Mouse (Mus musculus): Measurements from ENCODE around the gene Rab35. TPM values are rescaled to one million over a fixed set of nuclear protein-coding genes. Genes with fewer than 3 reads are reported as not detected.

Gene Rab35
- polyA plus RNA-seq, 1 experiment from 2014 or later: 19.9 TPM

DNA sequence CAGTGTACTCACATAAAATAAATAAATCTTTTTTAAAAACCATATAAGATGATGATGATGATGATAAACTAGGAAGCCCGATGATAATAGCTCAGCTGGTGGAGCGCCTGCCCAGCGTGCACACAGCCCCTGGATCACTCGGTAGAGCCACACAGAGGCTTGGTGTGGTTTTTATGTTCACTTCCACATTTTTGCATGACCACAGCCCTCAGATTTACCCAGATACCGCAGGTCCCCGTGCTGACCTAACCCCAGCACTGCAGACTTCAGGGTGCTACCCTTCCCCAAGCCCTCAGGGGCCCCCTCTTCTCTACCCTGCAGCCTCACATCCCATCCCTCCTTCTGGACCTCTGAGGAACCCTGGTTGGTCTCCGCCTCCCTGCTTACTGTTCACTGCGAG, 3.6 kb upstream of the Rab35 start:
- peaks cover 4% of the 10 kb centered on the region; the same call in 1 of the 2 replicates for H3K4me1 ChIP-seq (ENCODE audit: insufficient read depth)
- no peak overlapping the region for H3K27ac ChIP-seq (ENCODE audit: low read depth)
- no peak for TF ChIP-seq CTCF (IDR thresholded peaks at IDR 0.05; ENCODE audit: low read depth)
- peaks cover 6% of the 10 kb centered on the region; the same call in 1 of the 2 replicates for H3K36me3 ChIP-seq (ENCODE audit: insufficient read depth)
- no peaks in the 10 kb centered on the region for H3K9me3 ChIP-seq (ENCODE audit: low read depth, low read length)
- ATAC-seq (ENCODE audit: insufficient read depth): no peak
- H3K27me3 ChIP-seq (ENCODE audit: insufficient read depth, low read length): no peaks in the 10 kb centered on the region
- H3K4me3 ChIP-seq (ENCODE audit: low read depth, low read length): no peak overlapping the region
- WGBS: 68% methylated on average over 8 of the region's 8 CpGs
- no peak overlapping the region for H3K4me2 ChIP-seq
- DNase-seq: no peak
- H3K9ac ChIP-seq: no peak overlapping the region; the same call in 1 of the 2 replicates

GRCm38 (mm10) chr5:115629672-115630071, 2.0 kb upstream of the Rab35 start:
- Histone ChIP-seq H3K36me3 (ENCODE audit: insufficient read depth) (0 out of 2 replicates have a peak, but pooled peaks cover 7% of the 10 kb centered on the region), H3K27me3 (ENCODE audit: insufficient read depth, low read length) (no peaks in the 10 kb centered on the region), H3K4me1 (ENCODE audit: insufficient read depth) (peaks cover 6% of the 10 kb centered on the region), H3K9ac (no peak overlapping the region), H3K4me2 (no peak overlapping the region), H3K9me3 (ENCODE audit: low read depth, low read length) (no peaks in the 10 kb centered on the region), H3K4me3 (ENCODE audit: low read depth, low read length) (no peak overlapping the region), H3K27ac (ENCODE audit: low read depth) (no peak overlapping the region)
- no peak for TF ChIP-seq CTCF (IDR thresholded peaks at IDR 0.05; ENCODE audit: low read depth)
- 84% methylated on average over 4 of the region's 4 CpGs for WGBS
- no peak for ATAC-seq (ENCODE audit: insufficient read depth)
- no peak for DNase-seq

- no peak for TF ChIP-seq CTCF (IDR thresholded peaks at IDR 0.05; ENCODE audit: low read depth)
- Histone ChIP-seq H3K4me3 (ENCODE audit: low read depth, low read length) (0 out of 2 replicates have a peak overlapping the region, but pooled peaks have one; percentile 84), H3K9ac (no peak overlapping the region; the same call in 1 of the 2 replicates), H3K36me3 (ENCODE audit: insufficient read depth) (0 out of 2 replicates have a peak, but pooled peaks cover 8% of the 10 kb centered on the region), H3K4me2 (peak overlapping the region; percentile 75), H3K9me3 (ENCODE audit: low read depth, low read length) (no peaks in the 10 kb centered on the region), H3K27me3 (ENCODE audit: insufficient read depth, low read length) (no peaks in the 10 kb centered on the region), H3K27ac (ENCODE audit: low read depth) (no peak overlapping the region), H3K4me1 (ENCODE audit: insufficient read depth) (peaks cover 6% of the 10 kb centered on the region)
- ATAC-seq (ENCODE audit: insufficient read depth) (no peak), DNase-seq (no peak)
- WGBS: 40% methylated on average over 5 of the region's 5 CpGs
These were observed 1.4 kb upstream of the Rab35 start for GRCm38 (mm10) chr5:115630291-115630690.

- peak overlapping the region; percentile 89 for H3K9ac ChIP-seq
- no peak for TF ChIP-seq CTCF (IDR thresholded peaks at IDR 0.05; ENCODE audit: low read depth)
- DNase-seq (peak; percentile 55), ATAC-seq (ENCODE audit: insufficient read depth) (peak; percentile 22)
- 1% methylated on average over 30 of the region's 30 CpGs for WGBS
- H3K36me3 ChIP-seq (ENCODE audit: insufficient read depth): peaks cover 14% of the 10 kb centered on the region; the same call in 1 of the 2 replicates
- peak overlapping the region; percentile 77 for H3K27ac ChIP-seq (ENCODE audit: low read depth)
- H3K9me3 ChIP-seq (ENCODE audit: low read depth, low read length): no peaks in the 10 kb centered on the region
- peak overlapping the region; percentile 75 for H3K4me2 ChIP-seq
- no peaks in the 10 kb centered on the region for H3K27me3 ChIP-seq (ENCODE audit: insufficient read depth, low read length)
- peaks cover 8% of the 10 kb centered on the region for H3K4me1 ChIP-seq (ENCODE audit: insufficient read depth)
- H3K4me3 ChIP-seq (ENCODE audit: low read depth, low read length): peak overlapping the region; percentile 84
These were observed 628 bp downstream of the Rab35 start for GRCm38 (mm10) chr5:115632358-115632714.

GRCm38 (mm10) chr5:115633060-115633459, 1.4 kb downstream of the Rab35 start:
- Histone ChIP-seq H3K36me3 (ENCODE audit: insufficient read depth) (peaks cover 21% of the 10 kb centered on the region; the same call in 1 of the 2 replicates), H3K9me3 (ENCODE audit: low read depth, low read length) (no peaks in the 10 kb centered on the region), H3K27ac (ENCODE audit: low read depth) (peak overlapping the region; percentile 13; the same call in 1 of the 2 replicates), H3K27me3 (ENCODE audit: insufficient read depth, low read length) (no peaks in the 10 kb centered on the region), H3K4me2 (peak overlapping the region; percentile 75), H3K4me1 (ENCODE audit: insufficient read depth) (peaks cover 8% of the 10 kb centered on the region), H3K9ac (peak overlapping the region; percentile 89), H3K4me3 (ENCODE audit: low read depth, low read length) (peak overlapping the region; percentile 84)
- WGBS: 40% methylated on average over 4 of the region's 4 CpGs
- 0 out of 2 replicates have a peak, but pooled peaks have one; percentile 0 for ATAC-seq (ENCODE audit: insufficient read depth)
- TF ChIP-seq CTCF (IDR thresholded peaks at IDR 0.05; ENCODE audit: low read depth): no peak
- DNase-seq: peak; percentile 13

DNA sequence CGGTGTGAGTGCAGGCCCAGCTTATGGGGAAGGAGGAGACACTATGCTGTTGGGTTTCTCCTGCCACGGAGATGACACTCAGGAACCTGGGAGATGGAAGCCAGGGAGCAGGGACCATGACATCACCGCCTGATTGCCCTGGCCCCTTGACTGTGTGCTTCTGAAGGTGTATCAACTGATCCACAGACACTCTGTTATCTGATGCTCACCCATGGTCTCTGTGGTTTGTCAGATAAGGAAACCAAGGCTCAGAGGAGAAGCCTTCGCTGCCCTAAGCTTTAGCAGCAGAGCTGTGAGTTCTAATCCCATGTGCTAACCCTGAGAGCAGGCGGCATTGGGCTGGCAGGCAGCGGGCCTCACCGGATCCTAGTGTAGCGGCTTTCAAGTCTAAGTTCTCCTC, 2.3 kb downstream of the Rab35 start:
- Histone ChIP-seq H3K27ac (ENCODE audit: low read depth) (no peak overlapping the region), H3K9ac (no peak overlapping the region), H3K36me3 (ENCODE audit: insufficient read depth) (peaks cover 31% of the 10 kb centered on the region), H3K4me2 (no peak overlapping the region), H3K4me1 (ENCODE audit: insufficient read depth) (peaks cover 8% of the 10 kb centered on the region), H3K27me3 (ENCODE audit: insufficient read depth, low read length) (no peaks in the 10 kb centered on the region), H3K9me3 (ENCODE audit: low read depth, low read length) (no peaks in the 10 kb centered on the region), H3K4me3 (ENCODE audit: low read depth, low read length) (0 out of 2 replicates have a peak overlapping the region, but pooled peaks have one; percentile 84)
- ATAC-seq (ENCODE audit: insufficient read depth) (no peak), DNase-seq (no peak)
- TF ChIP-seq CTCF (IDR thresholded peaks at IDR 0.05; ENCODE audit: low read depth): no peak
- WGBS: 86% methylated on average over 8 of the region's 8 CpGs

DNA sequence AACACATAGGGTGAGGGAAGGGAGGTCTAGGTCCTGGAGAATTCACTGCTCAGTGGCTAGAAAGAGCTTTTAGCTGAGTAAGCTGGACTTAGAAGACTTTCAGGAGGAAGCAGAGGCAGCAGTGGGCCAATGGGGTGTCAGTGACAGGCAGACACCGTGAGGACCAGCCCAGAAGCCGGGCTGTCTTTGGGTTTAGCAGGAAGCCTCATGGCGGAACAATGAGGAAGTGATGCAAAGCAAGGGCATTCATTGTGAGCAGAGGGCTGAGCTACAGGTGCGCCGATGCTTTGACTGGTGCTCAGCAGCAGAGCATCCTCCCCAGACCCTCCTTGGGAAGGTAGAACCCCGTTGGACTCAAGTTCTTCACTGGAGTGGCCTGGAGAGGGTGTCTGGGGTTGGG, 3.8 kb downstream of the Rab35 start:
- 48% methylated on average over 6 of the region's 6 CpGs for WGBS
- no peak overlapping the region for H3K9ac ChIP-seq
- no peak for ATAC-seq (ENCODE audit: insufficient read depth)

More for the DNA sequence above, 3.8 kb downstream of the Rab35 start:
- Histone ChIP-seq H3K27me3 (ENCODE audit: insufficient read depth, low read length) (no peaks in the 10 kb centered on the region), H3K36me3 (ENCODE audit: insufficient read depth) (peaks cover 46% of the 10 kb centered on the region), H3K4me1 (ENCODE audit: insufficient read depth) (peaks cover 8% of the 10 kb centered on the region), H3K4me3 (ENCODE audit: low read depth, low read length) (no peak overlapping the region), H3K9me3 (ENCODE audit: low read depth, low read length) (no peaks in the 10 kb centered on the region), H3K27ac (ENCODE audit: low read depth) (no peak overlapping the region), H3K4me2 (no peak overlapping the region)
- no peak for DNase-seq
- TF ChIP-seq CTCF (IDR thresholded peaks at IDR 0.05; ENCODE audit: low read depth): no peak

Data from lung, embryonic 14.5 days (tissue).